Mouse (Mus musculus): ENCODE measurements around the gene Smbd1. TPM values are rescaled to one million over a fixed set of nuclear protein-coding genes. Genes with fewer than 3 reads are reported as not detected.

The Smbd1 gene
- polyA plus RNA-seq (2012; rRNA removed; ENCODE audit: low replicate concordance): not detected in 2 replicates

GRCm38 (mm10) chr16:32810321-32810720 lies at the start of gene Smbd1:
Gene Smbd1, minus strand, starts transcription at chr16:32810477.

DNA sequence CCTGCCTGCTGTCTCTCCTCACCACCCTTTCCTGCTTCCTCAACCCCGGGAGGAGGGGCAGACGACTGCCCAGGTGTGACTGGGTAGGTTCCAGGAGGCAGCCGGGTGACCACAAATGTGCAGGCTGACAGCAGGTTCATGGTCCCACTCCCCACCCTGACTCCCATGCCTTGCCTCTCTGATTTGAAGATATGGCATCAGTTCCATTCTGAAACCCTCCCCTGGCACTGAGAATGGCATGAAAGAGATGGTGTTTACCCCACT lies 12.9 kb downstream of the Smbd1 start, which contains the start of gene Muc20:
Gene Muc20 (minus strand): TSS at position 10 of the 264 bp plus-strand sequence.

Other genes with a start within 250 kb of the Smbd1 start
- gene Tfrc, start 201.6 kb downstream of the Smbd1 start, polyA plus RNA-seq (2012; rRNA removed; ENCODE audit: low replicate concordance): 3.8 and 12.2 TPM in 2 replicates
- 159 and 240 TPM in 2 replicates for gene Tnk2, start 166.6 kb downstream of the Smbd1 start, polyA plus RNA-seq (2012; rRNA removed; ENCODE audit: low replicate concordance)
- gene Muc4, start 74.6 kb downstream of the Smbd1 start, polyA plus RNA-seq (2012; rRNA removed; ENCODE audit: low replicate concordance): 0.08 and 0.27 TPM in 2 replicates
- gene Muc20, start 13.0 kb downstream of the Smbd1 start, polyA plus RNA-seq (2012; rRNA removed; ENCODE audit: low replicate concordance): 2.2 and 4.5 TPM in 2 replicates
- 4.9 and 16.7 TPM in 2 replicates for gene Fyttd1, start 67.0 kb upstream of the Smbd1 start, polyA plus RNA-seq (2012; rRNA removed; ENCODE audit: low replicate concordance)
- 51.5 and 67.4 TPM in 2 replicates for gene Rubcn, start 67.3 kb upstream of the Smbd1 start, polyA plus RNA-seq (2012; rRNA removed; ENCODE audit: low replicate concordance)
- gene Lrch3, start 103.6 kb upstream of the Smbd1 start, polyA plus RNA-seq (2012; rRNA removed; ENCODE audit: low replicate concordance): 25.6 and 39.0 TPM in 2 replicates
- gene Iqcg, start 245.7 kb upstream of the Smbd1 start, polyA plus RNA-seq (2012; rRNA removed; ENCODE audit: low replicate concordance): 0.04 and 0.72 TPM in 2 replicates
- 134 and 275 TPM in 2 replicates for gene Rpl35a, start 246.0 kb upstream of the Smbd1 start, polyA plus RNA-seq (2012; rRNA removed; ENCODE audit: low replicate concordance)

Data from mammary gland, adult 2 months (tissue).